Mouse (Mus musculus) cerebellum, adult 11 months (tissue): ENCODE measurements around the gene Arhgap15.

ENCODE experiments used
- DNase-seq: peaks from one replicate; pipeline ENCODE4 v3.0.0; 2022

The Arhgap15 gene

GRCm38 (mm10) chr2:44215506-44215905 lies 466.9 kb downstream of the Arhgap15 start:
- DNase-seq: no peak

- no peak for DNase-seq
Measured at GRCm38 (mm10) chr2:44217811-44218210, 469.2 kb downstream of the Arhgap15 start.

- DNase-seq: no peak
Measured at GRCm38 (mm10) chr2:44218317-44218716, 469.7 kb downstream of the Arhgap15 start.

- no peak for DNase-seq
Measured at GRCm38 (mm10) chr2:44221686-44222085, 473.1 kb downstream of the Arhgap15 start.

GRCm38 (mm10) chr2:44222176-44222753 lies 473.6 kb downstream of the Arhgap15 start:
- DNase-seq: no peak

- DNase-seq: no peak
Measured at GRCm38 (mm10) chr2:44234856-44235255, 486.2 kb downstream of the Arhgap15 start.

GRCm38 (mm10) chr2:44241657-44242454 lies 493.2 kb downstream of the Arhgap15 start:
- DNase-seq: no peak

- no peak for DNase-seq
Measured at GRCm38 (mm10) chr2:44242628-44243255, 494.1 kb downstream of the Arhgap15 start.

- DNase-seq: no peak
Measured at GRCm38 (mm10) chr2:44255343-44255742, 506.7 kb downstream of the Arhgap15 start.

GRCm38 (mm10) chr2:44257946-44258345 lies 509.3 kb downstream of the Arhgap15 start:
- peak; percentile 8 for DNase-seq

GRCm38 (mm10) chr2:44271455-44272346 lies 523.1 kb downstream of the Arhgap15 start:
- DNase-seq: no peak

- no peak for DNase-seq
Measured at GRCm38 (mm10) chr2:44272606-44273005, 524.0 kb downstream of the Arhgap15 start.

- no peak for DNase-seq
Measured at GRCm38 (mm10) chr2:44274425-44274824, 525.8 kb downstream of the Arhgap15 start.

GRCm38 (mm10) chr2:44286181-44286719 lies 537.6 kb downstream of the Arhgap15 start:
- DNase-seq: no peak

GRCm38 (mm10) chr2:44299156-44299555 lies 550.5 kb downstream of the Arhgap15 start:
- no peak for DNase-seq

- no peak for DNase-seq
Measured at GRCm38 (mm10) chr2:44299909-44300308, 551.3 kb downstream of the Arhgap15 start.

- no peak for DNase-seq
Measured at GRCm38 (mm10) chr2:44300466-44300865, 551.8 kb downstream of the Arhgap15 start.

GRCm38 (mm10) chr2:44304261-44304970 lies 555.8 kb downstream of the Arhgap15 start:
- DNase-seq: no peak

- no peak for DNase-seq
Measured at GRCm38 (mm10) chr2:44304971-44305808, 556.6 kb downstream of the Arhgap15 start.

GRCm38 (mm10) chr2:44306137-44306536 lies 557.5 kb downstream of the Arhgap15 start:
- DNase-seq: no peak

GRCm38 (mm10) chr2:44309124-44309523 lies 560.5 kb downstream of the Arhgap15 start:
- DNase-seq: no peak
